Mouse (Mus musculus) hindbrain, postnatal 0 days (tissue): ENCODE results near the gene Tdrd6. TPM values are rescaled to one million over a fixed set of nuclear protein-coding genes. Genes with fewer than 3 reads are reported as not detected.

Source experiments
- ATAC-seq: fragments of 200-750 bp; cut with Nextera tagmentation; 2 replicates; pipeline ENCODE4 v1.8.0; 2017; ENCODE audit warnings: mild to moderate bottlenecking, moderate TSS enrichment, moderate library complexity
- DNase-seq: peaks from one replicate; pipeline ENCODE4 v3.0.0-alpha.2; 2015; ENCODE audit warnings: low spot score
- H3K27ac ChIP-seq: fragments of 300-500 bp; sonication (generic); 2 replicates; pipeline ENCODE4 v1.5.1; 2014; ENCODE audit warnings: mild to moderate bottlenecking
- H3K27me3 ChIP-seq: fragments of 300-500 bp; sonication (generic); 2 replicates; pipeline ENCODE4 v1.6.1; 2014; ENCODE audit warnings: low read length, mixed read lengths; ENCODE audit not compliant: insufficient read depth
- H3K36me3 ChIP-seq: fragments of 300-500 bp; sonication (generic); 2 replicates; pipeline ENCODE4 v1.6.1; 2014; ENCODE audit warnings: low read length, mixed read lengths; ENCODE audit not compliant: insufficient read depth
- H3K4me1 ChIP-seq: fragments of 300-500 bp; sonication (generic); 2 replicates; pipeline ENCODE4 v1.6.1; 2014; ENCODE audit warnings: antibody characterized with exemption, low read length, mixed read lengths; ENCODE audit not compliant: insufficient read depth
- H3K4me2 ChIP-seq: fragments of 300-500 bp; sonication (generic); 2 replicates; pipeline ENCODE4 v1.6.1; 2014; ENCODE audit warnings: low read depth, mild to moderate bottlenecking, low read length, moderate library complexity, mixed read lengths
- H3K4me3 ChIP-seq: fragments of 300-500 bp; sonication (generic); 2 replicates; pipeline ENCODE4 v1.5.1; 2014; ENCODE audit warnings: low read length
- H3K9ac ChIP-seq: fragments of 300-500 bp; sonication (generic); replicated peaks from 2 replicates; pipeline ENCODE4 v1.6.1; 2014; ENCODE audit warnings: mild to moderate bottlenecking, low read length, moderate library complexity, mixed read lengths
- H3K9me3 ChIP-seq: fragments of 300-500 bp; sonication (generic); 2 replicates; pipeline ENCODE4 v1.6.1; 2016; ENCODE audit warnings: low read length, mixed read lengths
- CTCF ChIP-seq: IDR thresholded peaks from 2 replicates; pipeline ENCODE4 v1.5.1; 2016; ENCODE audit warnings: antibody characterized with exemption, control low read depth, low read depth
- WGBS: fragments of 180-500 bp; shearing (Covaris S2); extraction: QIAGEN DNeasy Blood & Tissue Kit; methylation state at CpG from one replicate; pipeline ENCODE4 v1.1.7; 2014; 5-methylcytosine and 5-hydroxymethylcytosine counted together
- polyA plus RNA-seq: library from polyadenylated mRNA; unstranded; fragments of >200 nt; fragmentation: Nextera tagmentation; extraction: Ambion mirVana; gene quantifications from 2 replicates; pipeline ENCODE4 v1.2.1, GENCODE M21; 2015
- total RNA-seq: library from RNA; depleted of rRNA; stranded (reverse); fragments of >200 nt; gene quantifications from 2 replicates; pipeline ENCODE4 v1.2.3, GENCODE M21; 2014

The Tdrd6 gene
- total and polyA plus RNA-seq, 2 experiments from 2014 or later: 0.79 to 1.6 TPM

DNA sequence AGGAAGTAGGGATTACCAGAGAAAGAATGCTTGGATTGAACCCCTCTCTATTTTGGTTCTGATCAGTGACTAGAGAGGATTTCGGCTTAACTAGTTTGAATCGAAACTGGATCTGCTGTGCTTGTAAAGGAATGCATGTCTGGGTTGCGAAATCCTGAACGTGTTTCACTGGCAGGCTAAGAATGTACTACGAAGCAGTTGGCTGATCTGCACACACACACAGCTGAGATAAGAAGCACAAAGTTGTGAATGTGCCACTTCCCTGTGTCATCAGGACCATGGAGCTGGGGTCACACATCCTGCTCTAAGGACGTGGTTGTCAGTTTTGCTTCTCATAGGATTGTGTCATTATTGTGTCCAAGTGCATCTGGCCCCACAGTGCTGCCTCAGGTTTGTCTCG, 14.3 kb upstream of the Tdrd6 start:
- Histone ChIP-seq H3K9ac (no peak overlapping the region), H3K9me3 (no peaks in the 10 kb centered on the region), H3K4me3 (no peak overlapping the region), H3K27ac (no peak overlapping the region), H3K36me3 (peaks cover 27% of the 10 kb centered on the region), H3K4me1 (no peaks in the 10 kb centered on the region), H3K27me3 (no peaks in the 10 kb centered on the region), H3K4me2 (no peak overlapping the region)
- 83% methylated on average over 7 of the region's 7 CpGs for WGBS
- DNase-seq (no peak), ATAC-seq (no peak)
- no peak for TF ChIP-seq CTCF

DNA sequence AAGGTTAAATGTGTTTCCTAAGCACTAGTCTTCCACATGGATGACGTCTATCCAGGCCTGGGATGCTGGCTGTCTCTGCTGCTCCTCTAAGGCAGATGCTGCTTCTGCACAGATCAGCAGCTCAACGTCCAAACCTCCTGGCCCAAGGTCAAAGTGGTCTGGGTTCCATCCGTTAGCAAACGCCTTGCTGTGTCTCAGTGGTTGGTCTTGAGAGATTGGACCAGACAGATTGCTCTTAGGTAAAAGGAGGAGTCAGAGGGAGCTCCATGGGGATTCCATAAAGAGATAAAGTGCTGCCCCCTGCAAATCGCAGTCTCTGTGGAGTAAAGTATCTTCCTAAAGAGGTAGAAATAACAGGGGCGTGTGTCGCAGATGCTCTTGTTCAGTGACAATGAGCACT, 13.1 kb upstream of the Tdrd6 start:
- WGBS: 84% methylated on average over 7 of the region's 7 CpGs
- H3K4me2 ChIP-seq: no peak overlapping the region
- peaks cover 27% of the 10 kb centered on the region for H3K36me3 ChIP-seq
- DNase-seq (no peak), ATAC-seq (no peak)
- no peaks in the 10 kb centered on the region for H3K27me3 ChIP-seq
- H3K9ac ChIP-seq: no peak overlapping the region
- no peak overlapping the region for H3K27ac ChIP-seq
- H3K4me3 ChIP-seq: no peak overlapping the region
- H3K9me3 ChIP-seq: no peaks in the 10 kb centered on the region
- H3K4me1 ChIP-seq: no peaks in the 10 kb centered on the region
- TF ChIP-seq CTCF: no peak

DNA sequence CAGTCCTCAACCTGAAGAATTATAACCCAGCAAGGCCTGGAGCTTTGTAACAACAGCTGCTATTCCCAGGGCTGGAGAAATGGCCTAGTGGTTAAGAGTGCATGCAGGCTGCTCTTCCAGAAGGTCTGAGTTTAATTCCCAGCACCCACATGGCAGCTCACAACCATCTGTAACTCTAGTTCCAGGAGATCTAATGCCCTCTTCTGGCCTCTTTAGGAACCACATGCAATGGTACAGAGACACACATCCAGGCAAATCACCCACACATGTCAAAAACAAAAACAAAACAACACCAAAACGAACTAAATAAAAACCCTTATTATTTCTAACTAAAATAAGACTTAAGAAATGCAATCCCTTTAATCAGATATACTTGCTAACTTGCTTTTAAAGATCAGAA, 10.7 kb upstream of the Tdrd6 start:
- H3K36me3 ChIP-seq: peaks cover 21% of the 10 kb centered on the region
- H3K4me2 ChIP-seq: no peak overlapping the region
- 90% methylated on average over 1 of the region's 1 CpGs for WGBS
- peak; percentile 17; the same call in 1 of the 2 replicates for TF ChIP-seq CTCF
- H3K9ac ChIP-seq: no peak overlapping the region
- no peaks in the 10 kb centered on the region for H3K4me1 ChIP-seq
- DNase-seq (no peak), ATAC-seq (no peak)
- no peaks in the 10 kb centered on the region for H3K9me3 ChIP-seq
- H3K27me3 ChIP-seq: no peaks in the 10 kb centered on the region
- no peak overlapping the region for H3K4me3 ChIP-seq
- H3K27ac ChIP-seq: no peak overlapping the region

DNA sequence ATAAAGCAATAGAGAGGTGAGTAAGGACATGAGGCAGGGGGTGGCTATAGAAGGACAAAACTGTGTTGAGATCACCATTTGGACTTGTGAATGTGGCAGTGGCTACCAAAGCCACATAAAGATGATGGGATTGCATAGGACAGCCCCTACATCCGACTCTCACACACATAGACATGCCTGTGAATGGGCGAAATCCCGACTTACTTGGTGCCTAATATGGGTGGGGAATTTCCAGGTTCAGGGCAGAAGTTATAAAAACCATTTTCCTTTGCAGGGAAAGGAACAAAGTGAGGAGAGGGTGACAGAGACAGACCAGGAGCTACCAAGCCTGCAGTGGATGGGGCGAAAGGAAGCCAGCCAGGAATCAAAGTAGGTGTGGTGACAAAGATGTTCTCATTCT, 7.0 kb upstream of the Tdrd6 start:
- Histone ChIP-seq H3K4me1 (no peaks in the 10 kb centered on the region), H3K36me3 (no peaks in the 10 kb centered on the region), H3K4me3 (no peak overlapping the region), H3K27ac (no peak overlapping the region), H3K4me2 (no peak overlapping the region), H3K9me3 (no peaks in the 10 kb centered on the region), H3K9ac (no peak overlapping the region), H3K27me3 (no peaks in the 10 kb centered on the region)
- TF ChIP-seq CTCF: no peak
- 98% methylated on average over 4 of the region's 4 CpGs for WGBS
- no peak for DNase-seq
- ATAC-seq: no peak

DNA sequence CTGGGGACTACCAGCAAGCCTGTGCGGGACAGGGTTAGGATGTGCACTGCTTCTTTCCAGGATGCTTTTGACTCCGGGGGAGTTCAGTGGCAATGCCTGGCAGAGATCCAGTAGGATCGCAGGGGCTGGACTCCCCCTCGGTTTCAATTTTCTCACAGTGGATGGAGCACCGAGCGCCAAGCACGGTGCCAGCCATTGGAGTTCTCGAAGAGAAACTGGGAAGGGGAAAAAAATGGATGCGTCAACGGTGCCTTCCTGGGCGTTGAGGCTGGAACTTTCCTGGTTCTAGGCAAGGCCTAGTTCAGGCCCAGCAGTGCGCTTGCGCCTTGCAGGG, 295 bp upstream of the Tdrd6 start:
- peak; percentile 15 for DNase-seq
- TF ChIP-seq CTCF: no peak

DNA sequence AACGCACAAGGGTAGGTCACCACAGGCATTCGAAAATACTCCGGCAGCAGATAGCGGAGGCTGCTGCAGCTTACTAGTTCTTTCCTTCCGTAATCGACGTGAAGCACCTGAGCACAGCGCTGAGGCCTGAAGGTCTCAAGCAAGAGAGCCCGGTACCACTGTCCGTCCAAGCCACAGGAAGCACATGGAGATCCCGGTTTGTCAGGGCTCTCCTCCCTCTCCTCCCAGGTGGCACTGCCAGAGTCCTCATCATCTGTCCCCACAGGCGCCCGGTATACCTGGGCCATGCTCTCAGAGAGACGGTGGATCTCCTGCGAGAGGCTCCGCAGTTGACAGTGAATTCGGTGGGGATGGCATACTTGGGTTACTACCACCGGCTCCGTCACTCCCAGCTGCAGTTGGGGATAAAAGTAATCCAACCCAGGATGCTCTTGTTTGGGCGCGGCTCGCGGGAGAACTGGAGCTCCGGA, 1.0 kb downstream of the Tdrd6 start:
- peaks cover 15% of the 10 kb centered on the region for H3K27me3 ChIP-seq
- H3K4me3 ChIP-seq: peak overlapping the region; percentile 43
- H3K4me2 ChIP-seq: peak overlapping the region; percentile 61
- H3K36me3 ChIP-seq: no peaks in the 10 kb centered on the region
- H3K27ac ChIP-seq: no peak overlapping the region
- ATAC-seq: peak; percentile 38; the same call in 1 of the 2 replicates
- peaks cover 12% of the 10 kb centered on the region for H3K4me1 ChIP-seq
- WGBS: 22% methylated on average over 24 of the region's 24 CpGs
- 0 out of 2 replicates have a peak overlapping the region, but pooled peaks have one; percentile 52 for H3K9ac ChIP-seq
- no peak for TF ChIP-seq CTCF
- H3K9me3 ChIP-seq: no peaks in the 10 kb centered on the region
- no peak for DNase-seq

More for the DNA sequence above, 295 bp upstream of the Tdrd6 start:
- Histone ChIP-seq H3K27me3 (peaks cover 15% of the 10 kb centered on the region), H3K36me3 (no peaks in the 10 kb centered on the region), H3K27ac (no peak overlapping the region), H3K4me1 (peaks cover 12% of the 10 kb centered on the region), H3K4me3 (peak overlapping the region; percentile 43), H3K9me3 (no peaks in the 10 kb centered on the region), H3K4me2 (peak overlapping the region; percentile 61), H3K9ac (peak overlapping the region; percentile 52; the same call in 1 of the 2 replicates)
- ATAC-seq: peak; percentile 46; the same call in 1 of the 2 replicates
- WGBS: 41% methylated on average over 13 of the region's 13 CpGs

DNA sequence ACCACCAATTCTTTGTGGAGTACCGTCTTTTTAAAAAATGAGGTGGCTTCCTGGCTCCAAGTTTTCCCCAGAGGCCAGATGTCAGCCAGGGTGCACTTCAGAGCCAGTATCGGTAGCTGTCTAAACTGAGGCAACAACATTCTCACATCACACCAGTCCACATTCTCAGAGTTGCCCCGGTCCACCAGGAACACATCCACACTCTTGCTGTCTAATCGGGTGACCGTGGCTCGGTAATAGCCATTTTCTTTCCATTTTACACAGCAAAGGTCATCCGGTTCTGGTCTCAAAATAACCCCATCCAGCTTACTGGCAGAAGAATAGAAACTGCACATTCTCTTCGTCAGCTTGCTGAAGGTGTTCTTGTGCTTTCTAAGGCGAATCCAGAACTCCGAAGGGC, 1.9 kb downstream of the Tdrd6 start:
- Histone ChIP-seq H3K4me1 (peaks cover 12% of the 10 kb centered on the region), H3K36me3 (no peaks in the 10 kb centered on the region), H3K27me3 (peaks cover 15% of the 10 kb centered on the region), H3K9ac (no peak overlapping the region), H3K4me3 (no peak overlapping the region), H3K9me3 (no peaks in the 10 kb centered on the region), H3K27ac (no peak overlapping the region), H3K4me2 (no peak overlapping the region)
- 92% methylated on average over 10 of the region's 10 CpGs for WGBS
- ATAC-seq (no peak), DNase-seq (no peak)
- no peak for TF ChIP-seq CTCF
